Mouse (Mus musculus) myocyte (in vitro differentiated cells): ENCODE data around the gene Rbms1.

Experiments used
- CEBPB ChIP-seq: IDR thresholded peaks from 2 replicates; pipeline ENCODE4 v1.6.1; 2011; ENCODE audit warnings: mild to moderate bottlenecking, moderate library complexity; ENCODE audit not compliant: poor library complexity, insufficient read depth, severe bottlenecking
- MYOD1 ChIP-seq, 3 experiments: IDR thresholded peaks; one replicate each; pipeline ENCODE4 v1.6.1; 2011; ENCODE audit warnings: control low read depth in 2 of 3, low read depth in 2 of 3, mild to moderate bottlenecking in 2 of 3, moderate library complexity in 1 of 3; ENCODE audit not compliant: insufficient read length in 2 of 3, control insufficient read depth in 1 of 3
- MYOG ChIP-seq, 3 experiments: IDR thresholded peaks; one replicate each; pipeline ENCODE4 v1.6.1; 2011; ENCODE audit warnings: control low read depth in 2 of 3, low read depth in 2 of 3, mild to moderate bottlenecking in 2 of 3; ENCODE audit not compliant: insufficient read length in 2 of 3, control insufficient read depth in 1 of 3, insufficient read depth in 1 of 3
- POLR2A ChIP-seq: IDR thresholded peaks from one replicate; pipeline ENCODE4 v1.6.1; 2011; ENCODE audit warnings: low read depth, mild to moderate bottlenecking, control low read depth, moderate library complexity; ENCODE audit not compliant: insufficient read length
- SRF ChIP-seq: IDR thresholded peaks from one replicate; pipeline ENCODE4 v1.6.1; 2011; ENCODE audit warnings: low read depth; ENCODE audit not compliant: control insufficient read depth, insufficient read length
- TCF12 ChIP-seq: IDR thresholded peaks from one replicate; pipeline ENCODE4 v1.6.1; 2011; ENCODE audit warnings: mild to moderate bottlenecking, control low read depth; ENCODE audit not compliant: poor library complexity, insufficient read depth, severe bottlenecking
- USF1 ChIP-seq: IDR thresholded peaks from one replicate; pipeline ENCODE4 v1.6.1; 2011; ENCODE audit warnings: low read depth, mild to moderate bottlenecking, control low read depth, moderate library complexity

- no peak for TF ChIP-seq MYOG (IDR thresholded peaks at IDR 0.05; ENCODE audit: control insufficient read depth in 1 of 3, insufficient read depth in 1 of 3, insufficient read length in 2 of 3, low read depth in 2 of 3)
- TF ChIP-seq USF1, result no peak
- TF ChIP-seq SRF, result no peak
- no peak for TF ChIP-seq POLR2A
- TF ChIP-seq MYOD1 (IDR thresholded peaks at IDR 0.05; ENCODE audit: control insufficient read depth in 1 of 3, insufficient read length in 2 of 3, low read depth in 2 of 3), result no peak
- no peak for TF ChIP-seq CEBPB
- no peak for TF ChIP-seq TCF12
Observed at GRCm38 (mm10) chr2:60882202-60883042, 80.6 kb downstream of the Rbms1 start.
